Mouse (Mus musculus): ENCODE results near the gene Gmfg.
A peak's percentile ranks its signal among the peaks of the same experiment; 100 is the strongest.

The Gmfg gene

DNA sequence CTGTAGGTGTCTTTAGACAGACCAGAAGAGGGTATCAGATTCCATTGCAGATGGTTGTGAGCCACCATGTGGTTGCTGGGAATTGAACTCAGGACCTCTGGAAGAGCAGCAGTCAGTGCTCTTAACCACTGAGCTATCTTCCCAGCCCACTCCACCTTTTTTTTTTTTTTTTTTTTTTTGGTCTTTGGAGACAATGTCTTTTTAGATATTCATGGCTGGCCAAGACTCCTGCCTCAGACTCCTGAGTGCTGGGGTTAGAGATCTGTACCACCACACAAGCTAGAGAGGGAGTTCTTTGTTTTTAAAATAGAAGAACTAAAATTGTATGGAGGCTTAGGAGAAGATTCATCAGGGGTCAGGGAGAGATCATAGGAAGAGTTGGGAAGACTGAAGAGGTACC, 717 bp downstream of the Gmfg start:
- no peak for DNase-seq (ENCODE audit: inconsistent ontology term)

DNA sequence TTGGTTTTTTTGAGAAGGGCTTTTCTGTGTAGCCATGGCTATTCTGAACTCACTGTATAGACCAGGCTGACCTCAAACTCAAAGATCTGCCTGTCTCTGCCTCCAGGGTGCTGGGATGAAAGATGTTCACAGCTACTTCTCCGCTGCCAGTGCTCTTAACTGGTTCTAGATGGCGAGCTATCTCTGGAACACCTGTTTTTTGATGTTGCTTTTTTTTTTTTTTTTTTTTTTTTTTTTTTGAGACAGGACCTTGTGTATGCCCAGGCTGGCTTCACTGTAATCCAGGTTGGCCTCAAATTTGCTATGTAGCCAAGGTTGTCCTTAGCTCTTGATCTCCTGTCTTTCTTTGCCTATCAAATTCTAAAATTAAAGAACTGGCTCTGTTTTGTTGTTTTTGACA, 1.5 kb downstream of the Gmfg start:
- DNase-seq (ENCODE audit: inconsistent ontology term) = no peak

DNA sequence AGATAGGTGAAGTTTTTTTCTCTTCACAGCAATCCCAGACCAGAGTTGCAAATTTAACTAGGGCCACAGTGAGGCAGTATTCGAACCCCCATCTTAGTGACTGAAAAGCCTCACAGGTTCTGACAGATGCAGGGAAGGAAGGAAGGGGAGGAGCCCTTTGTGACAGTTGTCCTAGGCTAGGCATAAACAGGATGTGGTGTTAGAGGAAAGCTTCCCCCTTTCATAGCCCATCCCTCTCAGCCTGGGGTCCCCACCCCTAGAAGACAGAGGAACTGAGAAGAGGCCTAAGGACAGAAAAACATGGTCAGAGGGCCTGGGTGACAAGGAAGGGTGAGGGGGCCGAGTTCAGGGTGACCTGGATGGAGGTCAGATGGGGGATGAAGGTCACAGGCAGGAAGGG, 3.5 kb downstream of the Gmfg start:
- no peak for DNase-seq (ENCODE audit: inconsistent ontology term)

DNA sequence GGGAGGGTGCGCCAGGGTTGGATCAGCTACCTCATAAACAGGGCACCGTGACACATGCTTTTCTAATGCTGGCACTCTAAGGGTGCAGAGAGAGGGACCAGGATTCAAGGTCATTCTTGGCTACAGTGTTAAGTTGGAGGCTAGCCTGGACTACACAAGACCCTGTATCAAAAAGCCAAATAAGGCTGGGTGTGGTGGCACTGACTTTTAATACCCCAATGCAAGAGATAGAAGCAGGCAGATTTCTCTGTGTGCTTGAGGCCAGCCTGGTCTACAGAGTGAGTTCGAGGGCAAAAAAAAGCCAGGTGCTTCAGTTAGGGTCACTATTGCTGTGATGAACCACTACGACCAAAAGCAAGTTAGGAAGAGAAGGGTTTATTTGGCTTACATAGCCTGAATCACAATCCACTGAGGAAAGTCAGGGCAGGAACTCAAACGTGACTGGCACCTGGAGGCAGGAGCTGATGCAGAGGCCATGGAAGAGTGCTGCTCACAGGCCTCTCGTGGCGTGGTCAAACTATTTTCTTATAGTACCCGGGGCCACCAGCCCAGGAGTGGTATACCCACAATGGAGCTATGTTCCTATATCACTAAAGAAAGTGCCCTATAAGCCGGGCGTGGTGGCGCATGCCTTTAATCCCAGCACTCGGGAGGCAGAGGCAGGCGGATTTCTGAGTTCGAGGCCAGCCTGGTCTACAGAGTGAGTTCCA, 4.7 kb downstream of the Gmfg start:
- no peak for DNase-seq (ENCODE audit: inconsistent ontology term)

- no peak for DNase-seq (ENCODE audit: inconsistent ontology term)
Measured at GRCm38 (mm10) chr7:28442688-28443087, 5.4 kb downstream of the Gmfg start.

DNA sequence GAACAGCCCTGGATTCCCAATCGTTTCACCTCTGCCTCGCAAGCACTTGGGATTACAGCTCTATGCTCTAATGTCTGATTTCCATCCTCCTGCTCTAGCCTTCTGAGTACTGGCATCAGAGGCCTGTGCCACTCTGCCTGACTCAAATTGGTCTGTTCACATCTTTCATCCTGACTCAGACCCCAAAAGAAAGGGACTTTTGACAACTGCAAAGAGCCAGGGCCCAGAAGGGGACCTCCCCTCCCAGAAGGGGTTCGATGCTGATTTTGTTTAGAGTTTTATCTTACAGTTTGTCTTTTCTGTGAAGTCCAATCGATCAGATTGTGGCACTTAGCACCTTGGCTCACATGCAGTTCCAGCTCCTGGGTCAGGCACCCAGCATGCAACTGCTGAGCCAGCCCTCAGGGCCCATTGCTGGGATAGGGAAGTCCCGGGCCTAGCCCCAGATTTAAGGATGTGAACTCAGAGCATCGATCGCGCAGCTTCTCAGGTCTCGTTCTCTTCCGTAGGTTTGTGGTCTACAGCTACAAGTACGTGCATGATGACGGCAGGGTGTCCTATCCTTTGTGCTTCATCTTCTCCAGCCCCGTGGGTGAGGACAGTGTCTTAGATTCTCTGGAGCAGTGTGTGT, 7.2 kb downstream of the Gmfg start:
- DNase-seq (ENCODE audit: inconsistent ontology term) = no peak

GRCm38 (mm10) chr7:28446446-28446845, 9.2 kb downstream of the Gmfg start:
- DNase-seq (ENCODE audit: inconsistent ontology term) = peak; percentile 62

DNA sequence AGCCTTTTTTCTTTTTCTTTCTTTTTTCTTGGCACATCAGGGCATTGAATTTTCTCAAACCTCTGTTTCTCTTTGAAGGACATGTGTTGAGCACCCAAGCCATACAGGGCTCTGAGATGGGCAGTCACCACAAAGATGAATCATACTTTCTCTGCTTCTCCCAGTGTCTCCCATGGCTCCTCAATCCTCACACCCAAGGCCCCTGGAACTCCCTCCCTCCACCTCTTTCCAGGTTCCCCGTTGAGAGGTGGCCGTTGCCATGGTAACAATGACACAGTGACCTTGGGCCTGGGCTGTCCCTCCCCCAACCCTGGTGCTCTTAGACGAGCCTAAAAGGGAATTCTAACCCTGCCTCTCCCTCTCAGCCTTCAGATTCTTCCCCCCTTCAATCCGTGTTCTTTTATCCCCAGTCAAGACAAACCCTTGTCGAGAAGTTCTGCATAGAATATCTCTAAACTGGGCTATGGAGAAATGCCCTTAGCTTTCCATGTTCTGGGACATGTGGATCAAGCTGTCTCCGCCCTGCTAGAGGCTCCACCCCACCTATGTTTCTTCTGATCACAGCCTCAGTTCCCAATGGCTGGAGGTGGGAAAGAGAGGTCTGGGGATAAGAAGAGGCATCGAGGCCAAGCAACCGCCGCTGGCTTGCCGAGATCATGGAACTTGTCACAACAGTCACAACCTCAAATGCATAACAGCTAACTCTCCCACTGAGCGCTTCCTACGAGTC, 10.0 kb downstream of the Gmfg start:
- peak; percentile 29 for DNase-seq (ENCODE audit: inconsistent ontology term)

GRCm38 (mm10) chr7:28447865-28448820, 10.9 kb downstream of the Gmfg start:
- DNase-seq (ENCODE audit: inconsistent ontology term) = no peak

DNA sequence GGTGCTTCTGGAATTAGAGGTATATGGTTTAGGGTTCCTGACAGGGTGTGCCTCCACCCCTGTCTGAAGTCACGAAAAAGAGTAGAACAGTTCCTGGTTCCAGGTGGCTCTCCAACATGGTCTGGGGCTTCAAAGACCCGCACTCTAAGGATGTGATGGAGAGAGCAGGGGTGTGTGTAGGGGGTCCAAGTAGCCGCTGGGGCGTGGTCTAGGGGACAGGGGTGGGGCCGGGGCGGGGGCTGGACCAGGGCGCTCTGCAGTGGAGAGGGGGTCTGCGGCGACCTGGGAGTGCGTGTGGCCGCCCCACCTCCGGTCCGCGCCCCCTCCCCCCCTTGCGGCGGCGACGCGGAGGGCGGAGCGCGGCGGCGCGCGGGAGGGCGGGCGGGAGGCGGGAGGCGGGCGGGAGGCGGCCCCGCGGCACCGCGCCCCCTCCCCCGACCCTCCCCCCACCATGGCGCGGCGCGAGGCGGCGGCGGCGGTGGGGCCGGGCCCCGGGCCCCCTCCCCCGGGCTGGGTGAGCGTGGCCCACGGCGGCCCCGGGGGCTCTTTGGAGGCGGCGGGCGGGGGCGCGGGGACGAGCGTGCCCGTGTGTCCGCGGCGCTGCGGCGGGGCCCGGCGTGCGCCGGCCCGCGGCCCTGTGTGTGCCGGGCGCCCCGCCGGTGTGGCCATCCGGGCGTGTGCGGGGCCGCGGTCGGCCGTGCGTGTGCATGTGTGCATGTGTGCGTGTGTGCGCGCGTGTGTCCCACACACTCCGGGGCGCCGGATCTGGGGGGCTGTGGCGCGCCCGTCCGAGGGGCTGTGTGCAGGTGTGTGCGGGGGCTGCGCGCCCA, 14.5 kb downstream of the Gmfg start, which contains the start of gene Lrfn1:
TSS of gene Lrfn1 (plus strand) at position 450 of the 830 bp plus-strand sequence.
- DNase-seq (ENCODE audit: inconsistent ontology term) = no peak

GRCm38 (mm10) chr7:28452361-28453005, 15.2 kb downstream of the Gmfg start:
- no peak for DNase-seq (ENCODE audit: inconsistent ontology term)

- DNase-seq (ENCODE audit: inconsistent ontology term) = no peak
Measured at GRCm38 (mm10) chr7:28460361-28460760, 23.1 kb downstream of the Gmfg start.

DNA sequence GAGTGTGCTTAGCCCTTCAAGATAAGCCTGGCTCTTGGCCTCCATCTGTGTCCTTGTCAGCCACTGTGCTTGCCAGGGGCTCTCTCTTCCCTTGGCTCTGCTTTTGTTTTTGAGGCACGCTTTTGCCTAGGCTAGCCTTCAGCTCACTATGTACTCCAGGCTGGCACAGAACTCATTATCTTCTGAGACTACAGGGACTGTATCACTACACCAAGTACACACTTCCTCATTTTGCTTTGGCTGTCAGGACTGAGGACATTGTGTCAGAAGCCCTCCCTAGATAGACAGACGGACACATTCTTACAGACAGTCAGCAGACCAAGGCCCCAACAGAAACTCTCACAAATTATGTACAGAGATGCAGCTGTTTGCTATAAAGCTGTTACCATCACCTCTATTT, 25.5 kb downstream of the Gmfg start:
- DNase-seq (ENCODE audit: inconsistent ontology term) = no peak

DNA sequence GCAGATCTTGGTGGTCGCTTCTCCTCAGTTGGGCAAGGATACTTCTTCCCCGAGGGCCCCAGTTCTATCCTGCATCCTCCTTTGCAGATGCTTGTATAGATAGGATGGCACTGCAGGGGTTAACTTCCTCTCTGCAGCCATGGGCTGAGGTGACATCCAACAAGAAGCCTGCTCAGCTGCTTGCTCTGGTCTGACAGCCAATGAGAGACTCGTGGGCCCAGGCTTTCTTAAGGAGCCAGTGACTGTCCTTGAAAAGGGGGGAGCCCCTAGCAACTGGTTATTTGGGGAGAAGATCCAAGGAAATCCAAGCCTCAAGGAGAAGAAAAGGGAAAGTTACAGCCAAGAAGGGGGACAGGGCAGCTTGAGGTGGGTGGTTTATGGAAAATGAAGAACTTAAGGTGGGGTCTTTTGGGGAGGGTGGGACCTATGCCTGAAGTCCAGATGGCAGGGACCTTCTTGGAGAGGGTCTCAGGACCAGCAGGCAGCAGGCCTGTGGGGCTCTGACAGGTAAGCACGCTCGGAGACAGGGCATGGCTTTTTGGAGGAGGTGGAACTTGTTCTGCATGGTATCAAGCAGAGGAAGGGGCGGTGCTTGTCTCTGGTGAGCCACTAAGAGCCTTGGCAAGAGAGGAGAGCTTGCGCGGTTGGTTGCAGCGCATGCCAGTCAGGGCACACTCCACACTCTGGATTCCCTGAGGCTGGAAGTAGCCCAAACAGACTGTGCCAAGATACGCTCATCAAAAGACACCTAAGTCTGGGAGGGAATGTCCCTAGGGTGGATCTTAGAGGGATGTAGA, 27.4 kb downstream of the Gmfg start:
- DNase-seq (ENCODE audit: inconsistent ontology term) = peak; percentile 63

DNA sequence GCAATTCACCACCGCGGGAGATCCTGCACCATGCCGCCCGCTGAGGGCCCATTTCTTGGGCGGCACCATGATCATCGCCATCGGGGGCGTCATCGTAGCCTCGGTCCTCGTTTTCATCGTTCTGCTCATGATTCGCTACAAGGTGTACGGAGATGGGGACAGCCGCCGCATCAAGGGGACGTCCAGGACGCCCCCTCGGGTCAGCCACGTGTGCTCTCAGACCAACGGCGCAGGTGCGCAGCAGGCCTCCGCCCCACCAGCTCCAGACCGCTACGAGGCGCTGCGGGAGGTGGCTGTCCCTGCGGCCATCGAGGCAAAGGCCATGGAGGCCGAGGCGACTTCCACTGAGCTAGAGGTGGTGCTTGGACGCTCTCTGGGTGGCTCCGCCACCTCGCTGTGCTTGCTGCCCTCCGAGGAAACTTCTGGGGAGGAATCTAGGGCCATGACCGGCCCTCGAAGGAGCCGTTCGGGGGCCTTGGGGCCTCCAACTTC, 29.5 kb downstream of the Gmfg start:
- no peak for DNase-seq (ENCODE audit: inconsistent ontology term)

DNA sequence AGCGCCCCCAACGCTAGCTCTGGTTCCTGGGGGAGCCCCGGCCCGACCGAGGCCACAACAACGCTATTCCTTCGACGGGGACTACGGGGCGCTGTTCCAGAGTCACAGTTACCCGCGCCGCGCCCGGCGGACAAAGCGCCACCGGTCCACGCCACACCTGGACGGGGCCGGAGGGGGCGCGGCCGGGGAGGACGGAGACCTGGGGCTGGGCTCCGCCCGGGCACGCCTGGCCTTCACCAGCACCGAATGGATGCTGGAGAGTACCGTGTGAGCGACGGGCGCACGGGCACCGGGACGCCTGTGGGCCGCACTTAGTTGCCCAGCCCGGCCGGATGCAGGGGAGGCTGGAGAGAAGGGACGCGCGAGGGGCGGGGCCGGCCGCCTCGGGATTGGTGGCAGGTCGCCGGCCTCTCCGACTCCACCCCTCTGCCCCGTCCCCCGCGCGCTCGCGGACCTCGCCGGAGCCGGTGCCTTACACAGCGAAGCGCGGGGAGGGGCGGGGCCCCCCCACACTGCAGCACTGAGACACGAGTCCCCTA, 30.0 kb downstream of the Gmfg start:
- DNase-seq (ENCODE audit: inconsistent ontology term) = peak; percentile 79

- DNase-seq (ENCODE audit: inconsistent ontology term) = no peak
Measured at GRCm38 (mm10) chr7:28476191-28476590, 38.9 kb downstream of the Gmfg start.

GRCm38 (mm10) chr7:28477363-28477762, 40.1 kb downstream of the Gmfg start:
- no peak for DNase-seq (ENCODE audit: inconsistent ontology term)

- no peak for DNase-seq (ENCODE audit: inconsistent ontology term)
Measured at GRCm38 (mm10) chr7:28478854-28479253, 41.6 kb downstream of the Gmfg start.

Data from Muller cell, postnatal 12 days (primary cell).